Mouse (Mus musculus) liver, embryonic 14.5 days (tissue): ENCODE measurements at regions not wholly inside any gene's neighbourhood (a gene's known extent, or its start where the extent isn't known, plus 50 kb on each side); places are given as distances from the start of the nearest gene placed in this dataset.

Source experiments
- CTCF ChIP-seq: IDR thresholded peaks from 2 replicates; pipeline ENCODE4 v1.5.1; 2016; ENCODE audit warnings: antibody characterized with exemption, low read depth, control low read depth
- EP300 ChIP-seq: IDR thresholded peaks from 2 replicates; pipeline ENCODE4 v1.6.1; 2016; ENCODE audit warnings: antibody characterized with exemption, low read depth

- TF ChIP-seq CTCF (no peak), EP300 (no peak)
Observed at GRCm38 (mm10) chr1:138006811-138007210, 168.7 kb downstream of the Ptprc start.
